Mouse (Mus musculus): Measurements from ENCODE around the gene Cdh6. TPM values are rescaled to one million over a fixed set of nuclear protein-coding genes. Genes with fewer than 3 reads are reported as not detected.

Gene Cdh6
- total RNA-seq, 2 experiments from 2014 or later: not detected

DNA sequence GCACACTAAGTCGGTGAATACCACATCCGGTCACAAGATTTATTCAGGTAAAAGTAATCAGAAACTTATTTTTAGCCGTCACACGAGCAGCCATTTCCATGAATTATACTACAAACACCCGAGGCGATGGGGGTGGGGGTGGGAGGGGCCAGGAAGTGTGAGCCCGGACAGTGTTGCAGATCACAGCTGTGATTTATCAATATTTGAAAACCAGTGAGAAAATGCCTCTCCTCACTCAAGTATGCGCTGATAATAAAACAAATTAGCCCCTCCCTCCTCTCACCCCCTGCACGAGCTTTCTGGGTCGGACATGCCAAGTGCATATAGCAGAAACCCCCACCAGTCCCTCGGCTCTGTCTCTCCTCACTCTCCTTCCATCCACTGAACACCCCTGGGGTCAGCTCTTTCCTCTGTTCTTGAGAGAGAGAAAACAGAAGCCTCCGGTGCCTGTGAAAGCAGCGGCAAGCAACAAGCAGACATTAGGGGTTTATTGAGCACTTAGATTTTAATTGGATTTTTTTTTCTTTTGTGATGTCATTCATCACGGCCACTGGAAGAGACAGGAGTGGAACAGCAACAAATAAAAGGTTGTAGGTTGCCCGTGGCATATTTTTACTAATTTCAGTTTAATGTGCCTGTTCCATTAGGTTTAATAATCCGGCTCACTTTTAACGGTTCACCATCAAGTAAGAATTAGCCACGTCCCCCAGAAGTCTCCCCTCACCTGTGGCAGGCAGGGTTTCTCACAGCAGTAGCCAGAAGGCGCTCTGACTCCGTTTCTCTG, 105.9 kb downstream of the Cdh6 start:
- ATAC-seq (replicated peaks; ENCODE audit: poor library complexity, severe bottlenecking): no peak

DNA sequence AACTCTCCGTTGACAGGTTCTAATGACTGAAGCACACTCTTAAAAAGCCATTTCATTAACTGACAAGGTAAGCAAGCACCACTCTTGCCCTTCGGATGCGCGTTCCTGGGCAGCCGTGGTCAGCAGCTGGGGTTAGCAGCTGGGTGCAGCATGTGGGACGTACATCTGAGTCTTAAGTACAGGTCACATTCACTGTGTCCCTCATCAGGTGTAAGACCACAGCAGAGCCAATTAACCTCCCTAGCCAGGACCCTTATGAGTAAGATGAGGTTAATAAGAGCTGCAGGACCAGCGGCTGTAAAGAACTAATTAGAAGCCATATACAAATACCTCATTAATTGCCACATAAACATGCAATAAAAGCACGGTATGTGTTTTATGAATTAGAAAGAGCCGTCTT, 106.7 kb downstream of the Cdh6 start:
- no peak for ATAC-seq (replicated peaks; ENCODE audit: poor library complexity, severe bottlenecking)

DNA sequence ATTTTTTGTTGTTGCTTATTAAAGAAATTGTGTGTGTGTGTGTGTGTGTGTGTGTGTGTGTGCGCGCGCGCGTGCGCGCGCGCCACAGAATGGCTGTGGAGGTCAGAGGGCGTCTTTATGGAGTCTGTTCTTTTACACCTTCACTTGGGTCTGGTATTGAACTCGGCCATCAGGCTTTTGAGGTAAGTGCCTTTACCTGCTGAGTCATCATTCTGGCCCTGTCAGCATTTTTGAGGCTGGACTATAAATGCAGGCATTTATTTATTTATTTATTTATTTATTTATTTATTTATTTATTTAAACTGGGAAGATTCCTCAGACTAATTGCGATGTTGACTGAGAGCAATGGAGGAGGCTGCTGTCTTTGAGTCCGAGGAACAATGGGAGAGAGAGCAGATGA, 109.8 kb downstream of the Cdh6 start:
- ATAC-seq (replicated peaks; ENCODE audit: poor library complexity, severe bottlenecking): no peak

DNA sequence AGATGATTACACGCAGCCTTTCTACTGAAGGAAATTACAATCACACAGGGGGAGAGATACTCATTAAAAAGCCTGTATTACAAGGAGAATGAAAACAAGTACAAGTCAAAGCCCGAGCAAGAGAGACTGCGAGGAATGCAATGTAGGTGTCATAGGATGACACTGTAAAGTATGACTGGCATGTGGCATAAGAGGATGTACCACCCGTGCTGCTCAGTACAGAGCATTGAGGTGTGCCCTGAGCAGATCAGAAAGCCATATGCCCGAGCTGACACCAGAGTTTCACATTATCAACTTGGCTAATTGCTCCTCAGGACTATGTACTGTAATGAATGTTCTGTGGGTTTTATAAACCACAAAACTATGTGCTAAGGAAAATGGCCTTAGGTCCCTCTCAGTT, 115.7 kb downstream of the Cdh6 start:
- no peak for ATAC-seq (replicated peaks; ENCODE audit: poor library complexity, severe bottlenecking)

DNA sequence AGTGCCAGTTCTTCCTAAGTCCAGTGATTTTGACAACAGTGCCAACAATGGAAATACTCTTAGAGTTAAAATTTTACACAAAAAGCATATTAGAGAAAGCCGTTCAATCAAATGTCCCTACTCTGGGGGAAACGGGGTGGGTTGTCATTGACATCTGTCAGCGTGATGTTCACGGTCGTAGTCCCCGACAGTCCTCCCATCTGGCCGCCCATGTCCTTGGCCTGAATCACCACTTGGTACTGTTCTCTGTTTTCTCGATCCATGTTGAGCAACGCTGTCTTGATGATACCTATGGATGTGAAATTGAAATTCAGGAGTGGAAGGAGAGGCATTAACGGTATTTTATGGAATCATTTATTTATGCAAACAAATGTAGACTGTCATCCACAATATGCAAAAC, 116.2 kb downstream of the Cdh6 start:
- no peak for ATAC-seq (replicated peaks; ENCODE audit: poor library complexity, severe bottlenecking)

DNA sequence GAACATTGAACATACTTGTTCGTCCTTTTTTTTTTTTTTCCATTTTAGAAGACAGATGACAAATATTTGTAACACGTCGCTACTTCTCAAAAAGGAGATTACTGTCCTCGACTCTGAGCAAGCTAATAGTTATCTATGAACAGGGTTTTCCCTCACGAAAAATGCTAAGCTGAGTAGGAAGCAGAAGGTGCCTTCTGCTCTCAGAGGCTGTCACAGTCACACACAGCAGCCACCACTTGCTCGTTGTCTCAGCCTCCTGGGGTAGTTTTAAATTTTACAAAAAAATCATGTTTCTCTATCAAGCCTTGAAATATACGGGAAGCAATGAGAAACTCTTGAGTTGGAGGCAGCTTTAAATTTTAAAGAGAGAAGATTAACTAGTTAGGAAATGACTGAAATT, 125.6 kb downstream of the Cdh6 start:
- no peak for ATAC-seq (replicated peaks; ENCODE audit: poor library complexity, severe bottlenecking)

DNA sequence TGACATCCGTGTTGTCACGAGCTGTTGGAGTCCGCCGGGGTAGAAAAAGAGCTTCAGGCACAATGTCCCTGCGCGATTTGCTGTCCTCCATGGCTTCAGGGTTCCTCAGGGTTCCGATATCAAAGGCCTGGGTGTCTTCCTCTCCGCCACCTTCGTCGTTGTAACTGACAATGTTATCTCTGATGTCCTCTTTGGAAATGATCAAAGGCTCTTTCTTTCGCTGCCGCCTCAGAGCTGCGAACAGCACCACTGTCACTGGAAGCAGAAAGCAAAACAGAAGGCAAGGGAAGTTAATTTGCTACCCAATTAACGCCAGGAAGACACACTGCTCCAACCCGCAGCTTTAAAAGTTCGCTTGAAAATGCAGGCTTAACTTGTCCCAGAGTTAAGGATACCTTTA, 139.0 kb downstream of the Cdh6 start:
- ATAC-seq (replicated peaks; ENCODE audit: poor library complexity, severe bottlenecking): no peak

DNA sequence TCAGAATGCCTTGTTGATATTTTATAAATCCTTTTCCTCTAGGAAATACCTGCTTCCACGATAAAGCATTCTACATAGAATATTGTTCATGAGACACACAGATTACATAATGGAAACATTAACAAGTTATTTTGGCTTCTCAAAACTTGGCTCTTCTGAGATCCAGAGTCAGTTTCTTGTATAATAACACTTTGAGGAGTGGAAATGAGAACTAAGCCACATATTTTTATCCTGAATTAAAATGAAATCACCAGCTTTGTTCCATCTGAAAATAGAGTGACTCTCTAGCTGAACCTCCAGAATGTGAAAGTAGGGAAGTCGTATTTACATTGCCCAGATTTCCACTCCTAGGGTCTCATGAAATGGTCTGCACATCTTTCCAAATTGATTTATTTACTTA, 142.8 kb downstream of the Cdh6 start:
- ATAC-seq (replicated peaks; ENCODE audit: poor library complexity, severe bottlenecking): no peak

DNA sequence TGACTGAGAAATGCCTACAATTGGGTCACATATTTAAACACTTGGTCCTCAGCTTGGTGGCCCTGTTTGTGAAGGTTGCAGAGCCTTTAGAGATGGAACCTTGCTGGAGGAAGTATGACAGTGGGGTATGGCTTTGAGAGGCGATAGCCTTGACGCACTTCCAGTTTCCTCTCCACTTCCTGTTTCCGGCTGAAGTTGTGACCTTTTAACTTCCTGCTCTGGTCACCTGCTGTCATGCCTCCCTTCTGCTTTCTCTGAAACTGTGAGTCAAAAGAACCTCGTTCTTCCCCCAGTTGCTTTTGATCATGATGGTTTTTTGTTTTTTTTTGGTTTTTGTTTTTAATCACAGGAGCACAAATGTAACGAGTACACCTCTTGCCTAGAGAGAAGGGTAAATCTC, 146.0 kb downstream of the Cdh6 start:
- ATAC-seq (replicated peaks; ENCODE audit: poor library complexity, severe bottlenecking): no peak; the same call in 1 of the 2 replicates

DNA sequence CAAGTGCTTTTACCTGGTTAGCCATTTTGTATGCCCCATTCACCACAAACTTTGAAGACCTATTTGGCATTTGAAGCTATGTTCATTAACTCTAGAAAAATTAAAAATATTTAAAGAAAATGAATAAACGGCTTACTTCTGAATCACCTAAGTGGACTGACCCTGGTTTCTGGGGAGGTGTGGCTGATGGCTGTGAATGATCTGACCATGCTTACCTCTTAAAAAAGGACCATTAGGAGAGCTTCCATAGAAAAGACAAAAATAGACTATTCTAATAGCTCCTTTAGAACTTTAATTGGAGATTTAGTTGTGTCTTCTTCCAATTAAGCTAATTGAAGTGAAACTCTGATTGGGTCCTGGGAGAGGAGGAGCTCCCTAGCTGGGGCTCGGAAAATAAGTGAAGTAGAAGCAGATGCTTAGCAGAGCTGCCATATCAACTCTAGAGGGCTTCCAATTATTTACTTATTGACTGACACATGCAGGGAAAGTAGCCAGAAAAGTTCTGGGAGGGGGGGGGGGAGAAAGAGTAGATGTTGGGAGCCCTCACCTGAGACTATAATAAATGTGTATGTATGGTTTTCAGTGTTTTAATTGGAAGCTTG, 156.6 kb downstream of the Cdh6 start:
- ATAC-seq (replicated peaks; ENCODE audit: poor library complexity, severe bottlenecking): no peak

DNA sequence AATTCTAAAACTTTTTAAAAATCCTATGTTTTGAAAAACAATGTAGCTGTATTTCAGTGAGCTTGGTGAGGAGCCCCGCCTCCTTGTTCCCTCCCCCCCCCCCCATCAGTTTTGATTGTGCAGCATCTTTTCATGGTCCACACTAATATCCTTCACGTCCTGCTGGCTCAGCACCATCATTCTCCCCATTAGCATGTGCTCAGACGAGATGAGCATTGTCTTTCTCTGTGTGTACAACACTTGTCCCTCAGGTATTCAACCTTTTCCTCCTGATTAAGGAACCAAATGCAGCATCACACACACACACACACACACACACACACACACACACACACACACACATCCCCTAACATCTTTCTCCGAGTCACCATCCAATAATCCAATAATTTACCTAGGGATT, 164.7 kb downstream of the Cdh6 start:
- ATAC-seq (replicated peaks; ENCODE audit: poor library complexity, severe bottlenecking): no peak

DNA sequence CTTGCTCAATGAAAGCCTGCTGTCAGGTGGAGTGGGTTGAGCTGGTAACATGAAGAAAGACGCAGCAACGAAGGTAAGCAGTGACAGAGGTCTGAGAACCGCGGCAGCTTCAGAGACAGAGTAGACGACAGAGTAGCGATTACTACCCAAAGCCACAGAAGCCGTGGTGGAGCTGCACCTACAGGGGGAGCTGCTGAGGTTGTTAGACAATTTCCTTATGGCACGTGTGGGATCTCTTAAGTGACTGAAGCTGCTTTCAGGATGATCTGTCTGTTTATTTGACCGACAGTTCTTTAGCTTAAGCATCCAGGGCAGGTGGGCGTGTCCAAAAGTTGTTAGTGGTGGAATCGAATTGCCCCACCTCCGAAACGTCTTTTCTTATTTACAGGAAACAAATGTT, 167.5 kb downstream of the Cdh6 start:
- no peak for ATAC-seq (replicated peaks; ENCODE audit: poor library complexity, severe bottlenecking)

DNA sequence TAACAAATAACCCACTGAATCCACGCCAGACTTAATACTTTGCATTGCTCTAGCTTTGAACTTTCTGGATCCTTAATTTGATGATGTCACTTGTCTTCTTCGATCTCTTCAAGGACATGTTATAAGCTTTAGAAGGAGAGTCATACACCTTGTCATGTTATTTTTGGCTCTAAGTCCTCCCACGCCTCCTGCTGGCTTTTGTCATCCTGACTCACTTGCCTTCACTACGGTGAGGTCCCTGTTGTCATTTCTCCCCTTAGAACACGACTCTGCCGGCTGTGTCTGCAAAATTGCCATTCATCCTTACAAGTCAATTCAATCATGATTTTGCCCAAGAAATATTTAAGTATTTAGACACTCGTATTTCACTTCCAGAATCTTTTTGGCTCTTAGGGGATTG, 171.9 kb downstream of the Cdh6 start:
- no peak for ATAC-seq (replicated peaks; ENCODE audit: poor library complexity, severe bottlenecking)

DNA sequence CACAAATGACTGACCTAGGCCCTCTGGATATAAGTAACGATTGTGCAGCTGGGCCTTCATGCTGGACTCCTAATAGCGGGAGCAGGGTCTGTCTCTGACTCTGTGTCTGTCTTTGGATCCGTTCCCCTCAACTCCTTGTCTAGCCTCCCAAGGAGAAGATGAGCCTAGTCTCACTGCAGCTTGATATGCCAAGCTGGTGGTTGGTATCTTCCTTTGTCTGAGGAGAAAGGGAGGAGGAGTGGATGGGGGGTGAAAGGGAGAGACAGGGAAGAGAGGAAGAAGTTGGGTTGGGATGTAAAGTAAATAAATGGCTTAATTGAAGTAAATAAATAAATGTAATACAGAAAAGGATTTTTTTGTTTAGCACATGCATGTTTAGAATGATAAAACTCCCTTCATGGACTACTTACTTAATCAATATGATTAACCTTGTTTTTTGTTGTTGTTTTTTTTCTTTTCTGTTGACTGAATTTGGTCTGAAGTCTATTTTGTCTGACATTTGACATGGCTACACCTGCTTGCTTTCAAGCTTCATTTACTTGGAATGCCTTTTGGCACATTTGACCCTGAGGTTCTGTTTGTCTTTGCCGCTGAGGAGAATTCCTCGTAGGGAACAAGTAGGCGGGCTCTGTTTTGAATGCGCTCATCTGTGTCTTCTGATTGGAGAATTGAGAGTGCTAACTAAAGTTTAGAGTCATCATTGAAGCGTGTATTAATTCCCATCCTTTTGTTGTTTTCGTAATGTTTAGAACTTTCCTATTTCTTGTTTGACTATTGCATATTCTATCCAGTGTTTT, 178.7 kb downstream of the Cdh6 start:
- no peak for ATAC-seq (replicated peaks; ENCODE audit: poor library complexity, severe bottlenecking)

Data from granulocyte monocyte progenitor cell, adult 5-6 weeks (primary cell).